Mouse (Mus musculus): ENCODE measurements around the gene Fam107b.
"Not testable (repeated sequence)": the region's sequence is repeated elsewhere in the genome, so short reads cannot be mapped to it uniquely, and the experiment has no call there.

The Fam107b gene

DNA sequence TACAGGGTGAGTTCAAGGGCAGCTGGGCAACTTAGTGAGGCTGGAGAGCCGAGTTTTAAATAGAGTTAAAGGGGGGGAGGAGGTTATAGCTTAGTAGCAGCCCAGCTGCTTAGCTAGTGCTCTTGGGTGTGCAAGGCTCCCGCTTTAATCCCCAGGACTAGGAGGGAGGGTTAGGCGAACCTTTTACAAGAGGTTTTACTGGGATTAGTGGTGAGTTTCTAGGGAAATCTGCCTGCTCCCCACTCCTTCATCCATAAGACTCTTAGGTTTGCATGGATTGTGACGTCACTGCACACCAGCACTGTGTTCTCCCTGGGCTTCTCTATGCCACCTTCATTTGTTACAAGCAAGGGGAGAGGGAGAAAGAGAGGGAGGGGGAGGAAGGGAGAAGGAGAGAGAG is 88.6 kb downstream of the Fam107b start:
- in situ Hi-C loops (cut with MseI, MboI), result no loop called here

DNA sequence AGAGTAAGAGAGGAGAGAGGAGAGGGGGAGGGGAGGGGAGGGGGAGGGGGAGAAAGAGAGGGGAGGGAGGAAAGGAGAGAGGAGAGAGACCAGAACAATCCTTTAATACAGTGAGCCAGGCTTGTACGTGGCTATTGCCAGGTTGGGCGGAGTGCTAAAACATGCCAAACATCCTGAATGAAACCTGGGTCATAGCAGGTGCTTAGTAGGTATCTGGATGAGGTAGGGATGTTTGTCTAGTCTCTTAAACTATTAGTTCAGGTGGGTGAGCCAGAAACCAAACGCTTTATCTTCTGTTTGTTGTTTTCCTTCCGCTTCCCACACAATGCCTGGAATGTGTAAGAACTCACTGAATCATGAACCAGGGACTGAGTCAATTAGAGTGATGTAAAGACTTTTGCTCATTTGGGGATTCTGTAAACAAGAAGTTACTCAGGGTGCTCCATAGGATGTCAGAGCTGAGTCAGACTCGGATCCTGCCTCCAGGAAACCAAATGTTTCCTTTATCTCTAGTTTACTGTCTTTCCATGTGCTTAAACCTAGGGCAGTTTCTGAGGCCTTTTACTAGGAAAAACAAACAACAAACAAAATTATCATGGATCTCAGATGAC is 89.1 kb downstream of the Fam107b start:
- in situ Hi-C loops (cut with MseI, MboI), result no loop called here

GRCm38 (mm10) chr2:3664086-3664485 is 93.8 kb downstream of the Fam107b start:
- in situ Hi-C loops (cut with MseI, MboI), result no loop called here

DNA sequence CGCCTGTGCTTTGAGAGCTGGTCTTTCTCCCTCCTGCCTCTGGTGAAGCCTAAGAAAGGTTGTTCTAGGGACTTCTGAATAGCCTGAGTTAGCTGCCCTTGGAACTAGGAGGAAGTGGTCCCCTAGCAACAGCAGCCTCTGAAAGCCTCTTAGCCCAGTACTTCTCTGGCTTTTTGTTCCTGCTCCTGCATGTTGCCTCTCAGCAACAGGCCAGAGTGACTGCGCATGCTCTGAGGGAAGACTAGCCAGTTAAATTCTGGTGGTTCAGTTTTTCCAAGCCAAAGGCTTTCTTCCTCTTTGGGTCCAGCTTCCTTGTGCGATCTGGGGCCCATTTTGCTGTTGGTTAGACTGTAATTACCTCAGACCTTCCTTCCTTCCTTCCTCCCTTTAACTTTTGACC is 98.4 kb downstream of the Fam107b start:
- in situ Hi-C loops (cut with MseI, MboI), result no loop called here

DNA sequence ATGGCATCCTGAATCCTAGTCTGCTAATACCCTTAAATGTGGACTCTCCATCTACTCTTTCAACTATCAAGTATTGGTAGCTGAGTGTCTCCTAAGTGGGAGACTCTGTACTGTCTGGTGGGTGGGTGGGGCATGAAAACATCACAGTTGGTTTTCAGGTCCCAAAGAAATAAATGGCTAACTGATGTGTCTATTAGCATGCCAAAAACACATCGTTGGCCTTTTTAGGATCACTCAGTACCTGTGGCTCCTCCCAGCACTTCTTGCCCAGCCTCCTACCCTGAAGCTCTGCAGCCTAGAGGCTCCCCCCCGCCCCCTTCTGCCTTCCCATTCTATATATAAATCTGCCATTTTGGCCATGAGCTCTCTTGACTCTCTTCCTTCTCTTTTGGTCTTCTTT is 99.4 kb downstream of the Fam107b start:
- in situ Hi-C loops (cut with MseI, MboI), result no loop called here

DNA sequence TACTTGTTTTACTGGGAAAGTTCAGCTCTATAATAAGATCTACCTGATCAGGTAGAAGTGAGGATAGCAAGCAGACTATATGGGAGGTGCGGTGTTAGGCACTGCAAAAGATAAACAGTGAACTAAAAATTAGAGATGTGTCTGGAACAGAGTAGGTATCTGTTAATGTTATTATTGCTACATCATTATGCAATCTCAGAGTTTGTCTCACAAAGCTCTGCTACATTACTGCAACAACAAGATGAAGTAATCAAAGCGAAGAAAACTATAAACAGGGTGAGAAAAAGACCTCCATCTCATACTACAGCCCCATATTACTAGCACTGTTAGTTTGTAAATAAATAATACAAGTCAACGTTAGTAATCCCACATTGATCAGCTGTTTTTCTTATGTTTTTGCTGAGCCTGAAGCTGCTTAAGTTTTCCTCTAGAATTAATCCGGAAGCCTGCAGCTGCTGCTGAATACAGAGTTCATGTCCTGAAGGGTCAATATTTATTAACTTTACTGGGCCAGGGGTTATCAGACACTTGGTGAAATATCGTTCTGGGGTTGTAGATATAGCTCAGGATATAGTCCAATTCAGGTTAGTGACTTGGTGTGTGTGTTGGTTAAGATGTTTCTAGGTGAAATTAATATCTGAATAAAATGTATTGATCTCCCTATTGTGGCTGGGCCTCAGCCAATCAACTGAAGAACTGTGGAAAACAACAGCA is 102.5 kb downstream of the Fam107b start:
- in situ Hi-C loops (cut with MseI, MboI), result no loop called here

GRCm38 (mm10) chr2:3675481-3675880 is 105.2 kb downstream of the Fam107b start:
- in situ Hi-C loops (cut with MseI, MboI), result no loop called here

DNA sequence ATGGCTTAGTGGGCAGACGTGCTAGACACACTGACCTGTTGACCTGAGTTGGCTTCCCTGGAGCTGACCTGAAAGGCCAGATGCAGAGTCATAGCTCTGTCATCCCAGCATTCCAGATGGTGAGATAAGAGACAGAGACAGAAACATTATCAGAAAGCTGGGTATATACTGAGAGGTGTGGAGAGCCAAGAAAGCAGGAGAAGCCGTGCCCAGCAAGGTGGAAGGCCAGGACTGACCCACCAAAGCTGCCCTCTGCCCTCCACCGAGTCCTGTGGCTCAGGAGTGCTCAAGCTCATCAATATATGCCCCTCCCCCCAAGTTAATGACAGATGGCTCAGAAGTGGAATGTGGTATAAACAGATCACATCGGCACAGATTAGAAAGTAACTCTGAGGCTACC is 112.4 kb downstream of the Fam107b start:
- in situ Hi-C loops (cut with MseI, MboI), result no loop called here

GRCm38 (mm10) chr2:3683343-3683742 is 113.1 kb downstream of the Fam107b start:
- in situ Hi-C loops (cut with MseI, MboI), result no loop called here

DNA sequence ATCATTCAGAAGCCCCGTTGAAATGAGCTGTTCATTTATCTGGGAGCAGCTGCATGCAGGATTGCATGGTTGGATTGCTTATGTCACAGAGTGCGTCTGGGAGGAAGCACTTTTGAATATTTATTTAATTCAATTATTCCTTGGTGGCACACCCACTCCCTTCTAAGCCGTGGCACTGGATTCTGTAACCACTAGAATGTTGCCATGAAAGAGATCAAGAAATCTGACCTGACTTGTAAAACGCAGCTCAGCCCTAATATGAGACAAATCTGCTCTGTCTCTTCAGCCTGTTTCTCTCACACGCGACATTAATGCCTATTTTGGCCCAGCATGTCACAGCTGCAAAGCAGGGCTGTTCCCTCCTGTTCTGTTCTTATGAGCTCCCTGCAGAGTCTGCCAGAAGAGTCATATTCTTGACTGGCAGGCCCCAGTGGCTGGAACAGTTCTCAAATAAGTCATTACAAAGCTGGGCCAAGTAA is 113.5 kb downstream of the Fam107b start:
- in situ Hi-C loops (cut with MseI, MboI), result no loop called here

GRCm38 (mm10) chr2:3690221-3690620 is 119.9 kb downstream of the Fam107b start:
- in situ Hi-C loops (cut with MseI, MboI), result no loop called here

DNA sequence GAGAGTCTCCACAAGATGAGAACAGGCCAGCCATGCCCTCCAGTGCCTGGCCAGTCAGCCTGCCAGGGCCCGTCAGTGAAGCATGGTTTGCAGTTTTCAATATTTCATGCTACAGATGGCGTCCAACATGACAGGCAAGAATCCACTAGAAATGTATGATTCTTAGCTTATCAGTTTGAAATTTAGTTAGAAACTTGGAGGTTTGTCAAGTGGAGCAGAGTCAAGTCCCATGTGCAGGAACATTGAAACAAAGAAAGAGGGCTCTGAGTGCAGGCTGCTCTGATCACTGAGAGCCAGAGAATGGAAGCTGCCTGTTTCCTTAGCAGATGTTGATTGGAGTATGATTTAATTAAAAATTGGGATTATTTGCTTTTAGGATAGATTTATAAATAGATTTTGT is 122.5 kb downstream of the Fam107b start:
- in situ Hi-C loops (cut with MseI, MboI), result no loop called here

GRCm38 (mm10) chr2:3695900-3696299 is 125.6 kb downstream of the Fam107b start:
- in situ Hi-C loops (cut with MseI, MboI), result no loop called here

GRCm38 (mm10) chr2:3700368-3700767 is 130.1 kb downstream of the Fam107b start:
- in situ Hi-C loops (cut with MseI, MboI), result no loop called here

GRCm38 (mm10) chr2:3702640-3703190 is 132.4 kb downstream of the Fam107b start:
- in situ Hi-C loops (cut with MseI, MboI), result no loop called here

DNA sequence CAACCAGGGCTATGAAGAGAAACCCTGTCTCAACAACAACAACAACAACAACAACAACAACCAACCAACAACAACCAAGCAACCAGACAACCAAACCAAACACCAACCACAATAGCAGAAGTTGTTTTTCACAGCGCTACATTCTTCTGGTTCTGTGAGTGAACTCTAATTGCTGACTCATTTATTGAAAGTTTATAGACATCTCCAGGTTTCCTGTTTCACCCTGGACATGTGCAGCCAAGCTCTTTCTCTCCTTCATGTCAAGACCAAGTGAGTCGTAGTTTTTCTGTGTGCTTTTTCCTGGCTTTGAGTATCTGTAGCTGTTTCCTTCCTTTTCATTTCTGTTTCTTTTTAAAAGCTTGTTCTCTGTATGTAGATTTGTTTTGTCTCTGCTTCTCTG is 133.5 kb downstream of the Fam107b start:
- in situ Hi-C loops (cut with MseI, MboI), result no loop called here

- in situ Hi-C loops (cut with MseI, MboI), result no loop called here
These were observed 134.2 kb downstream of the Fam107b start for GRCm38 (mm10) chr2:3704311-3705162.

GRCm38 (mm10) chr2:3705283-3705682 is 135.0 kb downstream of the Fam107b start:
- in situ Hi-C loops (cut with MseI, MboI), result not testable (repeated sequence)

- in situ Hi-C loops (cut with MseI, MboI), result no loop called here
These were observed 136.9 kb downstream of the Fam107b start for GRCm38 (mm10) chr2:3707236-3707635.

GRCm38 (mm10) chr2:3708621-3709020 is 138.3 kb downstream of the Fam107b start:
- in situ Hi-C loops (cut with MseI, MboI), result no loop called here

DNA sequence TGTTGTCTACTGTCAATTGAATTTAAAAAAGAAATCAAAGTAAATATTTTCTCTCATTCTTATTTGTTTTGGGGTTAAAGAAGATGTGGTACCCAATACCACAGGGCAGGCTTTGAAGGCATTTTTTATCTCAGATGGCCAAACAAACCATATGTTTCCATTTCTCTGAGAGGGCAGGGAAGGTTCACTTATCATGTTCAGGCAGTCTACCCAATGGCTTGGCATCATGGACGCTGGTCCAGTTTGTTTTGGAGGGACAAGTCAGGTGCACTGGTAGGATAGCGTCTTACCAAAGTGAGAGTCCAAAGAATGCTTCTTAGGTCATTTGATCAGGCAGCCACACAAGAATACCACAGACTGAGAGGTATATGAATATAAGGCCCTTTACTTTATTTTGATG is 139.6 kb downstream of the Fam107b start:
- in situ Hi-C loops (cut with MseI, MboI), result no loop called here

- in situ Hi-C loops (cut with MseI, MboI), result no loop called here
These were observed 140.2 kb downstream of the Fam107b start for GRCm38 (mm10) chr2:3710521-3710920.

Data from mouse trophoblast stem cell (cell line).